Comparison of ENCODE assay signal across 21 mouse cellular contexts in genomic region chr1:135856070-135856469, GRCm38 (mm10). TPM values are rescaled to one million over a fixed set of nuclear protein-coding genes. Genes with fewer than 3 reads are reported as not detected.
"Had no signal": no experiment of that assay in that cellular context is flagged by ENCODE, and none has a peak within 500 bp of the region (broad histone marks: within the 10 kb centered on the region; RNA-seq: fewer than 3 reads in every experiment).

No protein-coding gene starts in this region.

- H3K9ac ChIP-seq: liver, embryonic 13.5 days; neural tube, embryonic 12.5 days; neural tube, embryonic 15.5 days; stomach, embryonic 15.5 days had no signal

- H3K27ac ChIP-seq: kidney, postnatal 0 days; layer of hippocampus, adult 2 months; liver, embryonic 13.5 days; neural tube, embryonic 12.5 days; neural tube, embryonic 15.5 days; stomach, embryonic 15.5 days had no signal

- DNase-seq: kidney, postnatal 25 days; layer of hippocampus, adult 9-11 months; liver, embryonic 13.5 days; lung, adult 2 months; lung, postnatal 14 days; lung, postnatal 4 days; midbrain, embryonic 14.5 days; right cerebral cortex, adult 18-20 months; right cerebral cortex, postnatal 14 days; right cerebral cortex, postnatal 4 days; spleen, adult 18-20 months; thymus, adult 18-20 months; thymus, postnatal 36 days had no signal

- H3K27me3 ChIP-seq: liver, embryonic 13.5 days; neural tube, embryonic 12.5 days; neural tube, embryonic 15.5 days had no signal

- H3K9me3 ChIP-seq: liver, embryonic 13.5 days; neural tube, embryonic 12.5 days; neural tube, embryonic 15.5 days; stomach, embryonic 15.5 days had no signal

- H3K36me3 ChIP-seq: liver, embryonic 13.5 days; neural tube, embryonic 12.5 days; neural tube, embryonic 15.5 days; stomach, embryonic 15.5 days had no signal

- H3K4me3 ChIP-seq: layer of hippocampus, adult 2 months; liver, embryonic 13.5 days; neural tube, embryonic 12.5 days; neural tube, embryonic 15.5 days; stomach, embryonic 15.5 days had no signal

- H3K4me2 ChIP-seq: liver, embryonic 13.5 days; midbrain, embryonic 11.5 days; neural tube, embryonic 12.5 days; neural tube, embryonic 15.5 days; stomach, embryonic 15.5 days had no signal

RNA-seq across cellular contexts. Expression of gene Tnnt2, which starts 19.9 kb away (rescaled TPM):
- total RNA-seq: megakaryocyte progenitor cell, adult 5-6 weeks; megakaryocyte-erythroid progenitor cell, adult 5-6 weeks had no signal

RNA-seq across cellular contexts. Expression of gene Lad1, which starts 37.7 kb away (rescaled TPM):
- total RNA-seq: megakaryocyte progenitor cell, adult 5-6 weeks; megakaryocyte-erythroid progenitor cell, adult 5-6 weeks had no signal
